Mouse (Mus musculus): ENCODE measurements around the gene Med4.
"Not testable (repeated sequence)": the region's sequence is repeated elsewhere in the genome, so short reads cannot be mapped to it uniquely, and the experiment has no call there.

Gene Med4

DNA sequence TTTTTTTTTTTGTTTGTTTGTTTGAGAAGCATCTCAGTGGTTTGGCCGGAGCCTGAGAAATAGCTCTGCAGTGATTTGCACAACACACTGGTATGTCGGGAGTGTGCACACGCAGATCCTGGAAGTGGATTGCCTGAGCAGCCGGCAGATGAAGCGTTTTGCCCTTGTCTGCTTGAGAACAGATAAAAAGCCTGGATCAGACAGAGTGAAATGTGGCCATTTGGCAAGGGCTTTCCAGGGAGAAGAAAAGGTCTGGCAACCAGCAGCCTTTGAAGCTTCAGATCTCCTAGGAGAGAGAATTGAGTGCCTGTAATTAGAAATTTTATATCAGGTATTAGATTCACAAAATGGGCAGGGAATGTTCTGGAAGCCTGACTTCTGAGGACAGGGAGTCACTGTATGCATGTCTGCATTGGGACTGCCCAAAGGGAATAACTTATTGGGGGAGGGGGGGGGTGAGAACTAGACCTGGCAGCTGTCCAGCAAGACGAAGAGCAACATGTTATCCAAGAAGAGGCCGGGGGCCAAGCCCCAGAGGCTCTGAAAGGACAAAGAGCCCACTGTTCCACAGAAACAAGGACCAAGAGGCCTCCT lies 7.1 kb upstream of the Med4 start:
- peak; percentile 14 to 61 for DNase-seq

DNA sequence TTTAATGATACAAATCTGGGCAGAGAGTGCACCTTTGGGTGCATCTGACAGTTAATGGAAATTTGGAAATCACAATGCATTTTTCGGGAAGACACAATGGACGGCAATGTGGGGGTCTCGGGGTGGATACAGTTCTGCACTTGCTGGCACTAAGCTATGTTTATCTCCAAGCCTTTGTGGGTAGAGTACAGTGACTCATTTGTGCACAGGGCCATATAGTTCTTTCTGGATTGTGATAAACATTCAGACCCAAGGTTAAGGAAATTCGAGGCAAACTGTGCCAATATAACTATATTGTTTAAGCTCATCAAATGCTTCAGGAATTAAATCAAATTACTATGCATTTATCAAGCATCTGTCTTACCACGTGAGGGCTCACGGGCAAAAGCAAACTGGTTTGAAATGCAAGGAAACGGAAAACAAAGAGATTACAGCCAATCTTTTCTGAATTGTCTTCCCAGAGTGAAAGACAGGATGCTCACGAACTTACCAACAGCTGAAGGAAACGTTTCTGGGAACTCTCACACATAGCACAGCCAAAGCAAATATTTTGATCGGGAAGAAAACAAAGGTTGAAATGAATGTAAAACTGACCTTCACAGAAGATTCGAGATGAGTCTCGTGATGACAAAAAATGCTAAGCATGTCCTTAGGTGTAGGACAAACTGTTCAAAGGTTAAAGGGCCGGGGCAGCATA lies 6.4 kb upstream of the Med4 start:
- no peak for DNase-seq

DNA sequence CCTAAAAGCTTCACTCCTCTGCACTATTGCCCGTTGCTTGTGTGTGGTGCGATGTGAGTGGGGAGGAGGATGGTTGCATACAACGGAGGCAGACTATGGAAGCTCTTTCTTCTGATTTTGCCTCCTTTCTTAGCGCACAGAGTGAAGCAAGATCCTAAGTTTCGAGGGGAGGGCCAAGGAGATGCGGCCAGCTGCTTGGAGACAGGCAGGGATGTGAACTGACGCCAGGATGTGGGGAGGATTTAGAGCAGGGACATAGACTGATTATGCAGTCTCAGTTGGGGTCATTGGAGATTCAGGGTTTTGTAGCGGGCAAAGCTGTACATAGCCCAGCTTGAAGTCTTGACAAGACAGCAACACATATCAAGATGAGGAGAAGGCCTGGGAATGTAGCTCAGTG lies 3.5 kb upstream of the Med4 start:
- DNase-seq = peak; percentile 13 to 50

DNA sequence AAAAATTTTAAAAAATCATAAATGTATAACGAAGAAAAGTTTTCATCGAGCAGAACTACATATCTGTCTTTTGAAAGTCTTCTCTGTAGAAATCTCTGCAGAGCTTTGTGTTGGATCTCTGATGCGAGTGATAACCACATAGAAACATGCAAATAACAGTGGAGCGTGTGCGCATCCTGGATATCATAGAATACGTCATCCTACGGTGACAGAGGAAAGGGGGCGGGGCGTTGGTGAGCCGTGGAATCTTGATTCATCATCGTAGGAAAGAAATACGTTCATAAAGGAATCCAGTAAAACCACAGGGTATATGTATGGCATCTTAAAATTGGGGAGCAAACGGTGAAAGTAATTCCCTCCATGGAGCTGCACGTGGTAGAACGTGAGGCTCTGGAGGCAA lies 2.6 kb upstream of the Med4 start:
- peak in 1 of 2 experiments; percentile 32 for DNase-seq

DNA sequence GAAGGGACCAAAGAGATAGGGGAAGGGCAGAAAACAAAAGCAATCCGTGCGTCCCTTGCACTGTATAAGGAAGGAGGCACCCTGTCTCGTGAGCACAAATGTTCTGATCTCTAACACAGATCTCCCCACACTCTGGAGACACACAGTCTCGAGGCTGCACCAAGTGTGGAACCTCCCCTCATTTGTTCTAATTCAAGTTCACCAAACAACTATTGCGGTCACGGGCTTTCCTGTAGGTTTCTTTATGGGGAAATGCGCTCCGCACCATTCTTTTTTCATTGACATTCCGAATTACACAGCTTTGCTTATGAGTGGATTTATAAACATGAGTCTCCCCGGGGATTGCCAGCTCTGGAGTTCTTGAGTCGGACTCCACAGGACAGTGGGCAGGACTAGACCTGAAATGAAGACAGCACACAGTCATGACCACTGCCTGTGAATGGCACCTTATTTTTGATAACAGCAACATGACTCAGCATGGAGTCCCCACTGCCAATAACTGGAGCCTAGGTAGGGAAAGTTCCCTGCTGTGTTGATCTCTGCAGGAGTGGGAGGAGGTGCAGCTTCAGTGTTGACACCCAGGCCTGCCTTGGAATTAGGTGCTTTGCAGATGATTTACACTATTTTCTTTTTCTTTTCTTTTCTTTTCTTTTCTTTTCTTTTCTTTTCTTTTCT lies 2.0 kb upstream of the Med4 start:
- DNase-seq = peak; percentile 42 to 63

DNA sequence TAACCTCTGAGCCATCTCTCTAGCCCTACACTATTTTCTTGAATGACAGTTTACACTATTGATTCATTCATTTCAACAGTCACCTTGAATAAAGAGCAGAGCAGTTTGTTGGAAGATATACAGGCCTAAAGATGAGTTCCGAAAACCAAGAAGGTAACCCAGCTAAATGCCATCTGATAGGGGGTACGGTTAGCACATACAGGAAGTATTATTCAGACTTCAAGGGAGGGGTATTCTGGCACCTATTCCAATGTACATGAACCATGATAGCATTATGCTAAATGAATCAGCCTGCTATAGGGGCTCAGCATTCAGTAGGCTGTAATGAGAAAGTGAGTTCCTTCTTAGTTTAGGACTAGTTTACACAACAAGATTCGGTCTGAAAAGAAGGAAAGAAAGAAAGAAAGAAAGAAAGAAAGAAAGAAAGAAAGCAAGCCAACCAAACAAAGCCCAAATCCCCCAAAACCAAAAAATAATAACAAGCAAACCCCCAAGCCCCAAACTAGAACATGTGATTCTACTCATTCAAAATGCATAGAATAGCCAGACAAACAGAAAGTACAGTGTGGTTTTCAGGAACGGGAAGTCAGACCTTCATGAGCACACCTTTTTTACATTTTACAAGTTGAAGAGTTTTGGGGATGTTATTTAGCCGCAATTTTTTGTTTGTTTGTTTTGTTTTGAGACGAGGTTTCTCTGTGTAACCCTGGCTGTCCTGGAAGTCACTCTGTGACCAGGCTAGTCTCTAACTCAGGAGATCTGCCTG lies 1.0 kb upstream of the Med4 start:
- DNase-seq = no peak

DNA sequence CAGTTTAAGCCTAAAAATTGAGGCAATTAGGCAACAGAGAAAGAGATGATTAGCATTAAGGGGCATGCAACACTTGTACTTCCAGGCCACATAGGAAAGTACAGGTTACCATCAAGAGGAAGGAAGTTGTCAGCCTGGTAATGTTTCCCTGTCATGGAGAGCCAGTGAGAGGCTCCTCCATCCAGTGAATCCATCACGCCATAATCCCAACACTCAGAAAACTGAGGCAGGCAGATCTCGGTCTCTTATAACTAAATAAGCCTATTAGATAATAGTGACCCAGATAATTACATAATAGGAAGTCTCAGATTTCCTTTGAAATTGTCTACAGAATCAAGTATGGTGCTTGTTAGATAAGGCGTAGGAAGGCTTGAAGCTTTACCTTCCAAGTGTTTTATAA lies 14.3 kb downstream of the Med4 start:
- no peak for DNase-seq

DNA sequence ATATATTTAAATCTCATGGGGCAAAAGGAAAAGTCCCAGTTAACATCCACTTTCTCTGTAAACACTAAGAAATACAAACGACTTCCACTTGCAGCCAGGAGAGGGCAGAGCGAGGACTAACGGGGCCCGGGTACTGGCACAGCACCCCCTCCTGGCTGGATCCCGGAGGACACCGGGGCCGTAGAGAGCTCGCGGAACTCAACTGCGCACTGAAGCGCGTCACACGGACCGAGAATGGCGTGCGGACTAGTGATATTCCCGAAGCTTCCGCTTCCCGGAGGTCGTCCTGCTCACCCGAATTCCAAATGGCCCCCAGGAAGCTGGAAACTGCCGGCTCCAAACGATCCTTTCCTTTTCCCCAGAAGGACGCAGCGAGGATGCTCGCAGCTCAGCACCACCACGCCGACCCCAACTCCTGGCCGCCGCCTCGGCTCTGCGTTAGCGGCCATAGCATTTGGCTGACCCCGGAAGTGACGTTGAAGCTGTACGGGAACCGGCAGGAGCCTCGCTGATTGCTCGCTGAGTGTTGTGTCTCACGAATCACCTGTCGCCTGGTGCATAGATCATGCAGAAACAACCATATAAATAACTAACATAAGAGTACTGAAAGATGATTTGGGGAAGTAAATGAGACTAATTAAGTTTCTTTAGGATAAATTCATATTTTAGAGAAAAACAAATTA lies 15.1 kb downstream of the Med4 start, which contains the start of gene Sucla2:
TSS of gene Sucla2 (plus strand) at position 554 of the 683 bp plus-strand sequence.
- DNase-seq = peak; percentile 95

DNA sequence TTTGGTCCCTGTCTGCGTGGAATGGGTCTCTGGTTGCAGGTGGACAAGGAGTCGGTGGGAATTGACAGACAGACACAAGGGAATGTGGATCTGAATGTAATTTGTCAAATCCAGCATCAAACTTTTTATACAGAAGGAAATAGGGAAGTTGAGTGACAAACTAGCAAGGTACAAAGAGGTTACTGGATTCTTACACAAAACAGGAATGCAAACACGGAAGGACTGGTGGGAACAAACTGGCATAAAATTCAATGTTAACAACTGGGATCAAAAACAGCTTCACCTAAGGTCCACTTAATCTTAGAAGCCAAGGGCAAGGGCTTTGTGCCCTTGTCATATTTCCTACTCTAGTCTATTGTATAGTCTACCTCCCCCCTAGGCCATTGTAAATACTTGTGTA lies 18.8 kb downstream of the Med4 start:
- not testable (repeated sequence) for DNase-seq

DNA sequence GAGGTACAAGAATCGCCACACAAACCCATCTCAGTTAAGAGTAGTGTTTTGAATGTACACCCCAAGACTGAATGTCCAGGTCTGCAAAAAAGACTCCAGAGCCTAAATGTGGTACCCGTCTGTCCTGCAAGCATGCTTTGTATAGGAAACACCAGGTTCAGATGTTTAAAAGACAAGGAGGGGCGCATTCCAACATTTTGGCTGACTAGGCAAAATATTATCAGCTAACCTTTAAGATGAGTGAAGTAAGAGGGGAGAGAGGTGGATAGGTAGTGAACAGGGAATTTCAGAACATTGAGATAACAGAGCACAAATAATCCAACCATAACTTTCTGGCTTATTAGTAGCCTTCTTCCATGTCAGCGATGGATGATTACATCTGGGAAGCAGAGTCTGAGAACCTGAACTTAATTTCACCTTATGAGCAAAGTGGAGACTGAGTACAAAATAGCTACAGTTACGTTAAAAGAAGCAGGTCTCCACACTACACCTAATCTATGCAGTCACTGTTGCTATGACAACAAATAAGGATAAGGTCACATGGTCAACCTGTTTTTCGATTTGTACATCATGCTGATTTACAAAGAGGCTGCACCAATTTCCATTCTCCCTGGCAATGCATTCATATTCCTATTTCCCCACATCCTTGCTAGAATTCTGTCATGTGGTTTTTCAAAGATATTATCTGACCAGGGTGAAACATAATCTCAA lies 24.1 kb downstream of the Med4 start:
- DNase-seq = no peak

DNA sequence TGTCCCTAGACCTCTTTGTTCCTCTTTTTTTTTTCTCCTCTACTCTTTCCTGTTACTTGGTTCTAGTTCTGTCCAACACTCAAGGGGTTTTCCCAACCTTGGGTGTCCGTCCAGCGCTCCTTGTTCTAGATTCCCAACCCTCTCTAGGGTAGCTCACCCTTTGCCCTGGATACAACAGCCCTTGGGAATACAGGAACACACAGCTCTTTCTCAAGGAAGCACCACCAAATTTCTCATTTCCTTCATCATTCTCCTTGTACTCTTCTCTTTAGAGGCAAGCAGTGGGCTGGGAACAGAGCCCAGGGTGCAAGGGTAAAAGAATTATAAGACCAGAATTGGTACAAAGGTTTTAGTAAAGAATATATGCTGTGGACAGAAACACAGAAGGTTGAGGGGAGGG lies 25.8 kb downstream of the Med4 start:
- DNase-seq = no peak

DNA sequence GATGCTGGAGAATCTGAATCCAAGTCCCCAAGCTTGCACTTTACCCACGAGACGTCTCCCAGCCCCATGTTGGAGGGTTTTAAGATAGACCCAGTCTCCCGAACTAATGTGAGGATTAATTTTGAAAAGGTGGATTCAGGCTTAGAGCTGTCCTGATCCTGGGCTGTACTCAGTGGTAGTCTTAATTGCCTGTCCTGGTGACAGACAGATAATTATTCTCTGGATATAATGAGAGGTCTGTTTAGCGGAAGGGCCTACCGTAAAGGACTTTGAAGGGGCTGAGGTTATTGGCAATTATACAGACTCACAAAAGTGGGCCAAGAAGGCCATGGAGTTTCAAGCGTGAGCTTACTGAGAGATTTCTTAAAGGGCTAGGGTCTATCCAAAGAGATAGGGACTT lies 34.0 kb downstream of the Med4 start:
- no peak for DNase-seq

DNA sequence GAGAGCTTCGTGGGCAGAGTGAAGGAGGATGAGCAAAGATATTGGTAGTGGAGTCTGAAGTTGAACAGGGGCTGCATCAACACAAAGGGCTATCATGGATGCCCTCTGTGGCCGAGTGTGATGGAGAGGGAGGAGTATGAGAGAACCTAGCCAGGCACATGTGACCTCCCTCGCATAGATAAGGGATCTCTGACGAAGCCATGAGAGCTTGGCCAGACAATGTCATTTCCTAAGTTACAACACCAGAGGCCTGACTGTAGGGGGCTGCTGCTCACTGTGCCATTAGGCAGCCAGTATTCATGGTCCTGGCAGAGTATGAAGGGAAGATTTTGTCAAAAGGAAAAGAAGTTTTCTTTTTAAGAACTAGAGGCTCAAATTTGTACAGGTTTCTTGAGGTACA lies 37.2 kb downstream of the Med4 start:
- DNase-seq = no peak

DNA sequence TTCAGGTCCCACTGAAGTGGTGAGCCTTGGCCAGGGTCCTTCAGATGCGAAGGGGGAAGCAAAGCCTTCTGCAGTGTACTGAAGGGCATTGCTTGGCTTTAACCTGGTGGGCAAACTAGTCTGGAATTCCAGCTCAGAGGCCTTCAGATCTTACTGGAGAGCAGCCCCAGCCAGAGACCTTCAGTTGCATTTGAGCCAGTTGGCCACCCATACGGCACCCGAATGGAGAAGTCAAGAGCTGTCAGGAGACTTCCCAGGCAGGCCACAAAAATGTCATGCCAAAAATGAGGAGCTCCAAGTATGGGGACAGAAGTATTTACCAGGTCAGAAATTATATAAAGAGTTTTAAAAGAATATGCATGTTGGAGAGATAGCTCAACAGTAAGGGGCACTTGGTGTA lies 38.2 kb downstream of the Med4 start, which contains the start of gene Nudt15:
TSS of gene Nudt15 (minus strand) at position 192 of the 400 bp plus-strand sequence.
- DNase-seq = no peak

DNA sequence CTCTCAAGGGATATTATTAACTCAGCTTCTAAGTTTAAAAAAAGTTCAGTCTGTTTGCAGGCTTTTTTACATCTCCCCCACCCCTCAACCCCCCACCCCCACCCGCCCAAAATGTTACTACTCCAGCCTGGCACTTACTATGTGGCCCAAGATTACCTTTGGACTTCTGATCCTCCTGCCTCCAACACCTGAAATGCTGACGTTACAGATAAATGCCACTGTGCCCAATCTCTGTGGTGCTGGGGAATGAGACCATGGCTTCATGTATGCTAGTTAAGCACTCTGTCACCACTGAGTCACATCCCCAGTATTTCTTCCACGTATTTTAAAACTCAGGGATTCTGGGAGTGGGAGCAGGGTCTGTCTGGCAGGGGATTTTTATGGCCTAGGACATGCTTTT lies 40.5 kb downstream of the Med4 start:
- DNase-seq = no peak

DNA sequence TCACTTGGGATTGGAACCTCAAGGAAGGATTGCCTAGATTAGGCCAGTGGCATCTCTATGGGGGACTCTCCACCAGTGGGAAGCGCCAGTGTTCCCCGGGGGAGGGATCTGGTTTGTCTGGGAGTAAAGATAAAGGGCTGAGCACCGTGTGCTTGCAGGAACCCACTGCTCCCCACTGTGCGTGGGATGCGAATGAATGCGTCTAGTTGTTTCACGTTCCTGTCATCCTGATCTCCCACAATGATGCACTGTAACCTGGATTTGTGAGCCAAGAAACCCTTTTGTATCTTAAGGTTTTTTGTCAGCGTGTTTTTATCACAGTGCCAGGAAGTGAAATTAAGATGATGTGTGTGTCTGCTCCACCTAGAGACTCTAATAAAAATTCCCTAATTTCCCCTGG lies 40.9 kb downstream of the Med4 start:
- DNase-seq = no peak

DNA sequence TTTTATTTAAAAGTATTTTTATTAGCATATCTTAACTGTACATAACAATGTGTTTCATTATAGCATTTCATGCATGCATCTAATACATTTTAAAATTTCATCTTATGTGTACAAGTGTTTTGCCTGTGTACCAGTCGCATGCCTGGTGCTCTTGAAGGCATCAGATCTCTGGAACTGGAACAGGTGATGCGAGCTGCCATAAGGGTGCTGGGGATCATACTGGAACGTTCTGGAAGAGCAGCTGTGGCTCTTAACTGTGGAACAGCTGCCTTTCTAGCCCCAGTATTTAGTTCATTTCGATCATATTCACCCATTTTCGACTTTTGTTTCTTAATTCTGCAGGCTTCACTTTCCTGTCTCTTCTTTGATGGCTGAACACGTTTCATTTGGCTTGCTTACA lies 41.3 kb downstream of the Med4 start:
- DNase-seq = no peak

DNA sequence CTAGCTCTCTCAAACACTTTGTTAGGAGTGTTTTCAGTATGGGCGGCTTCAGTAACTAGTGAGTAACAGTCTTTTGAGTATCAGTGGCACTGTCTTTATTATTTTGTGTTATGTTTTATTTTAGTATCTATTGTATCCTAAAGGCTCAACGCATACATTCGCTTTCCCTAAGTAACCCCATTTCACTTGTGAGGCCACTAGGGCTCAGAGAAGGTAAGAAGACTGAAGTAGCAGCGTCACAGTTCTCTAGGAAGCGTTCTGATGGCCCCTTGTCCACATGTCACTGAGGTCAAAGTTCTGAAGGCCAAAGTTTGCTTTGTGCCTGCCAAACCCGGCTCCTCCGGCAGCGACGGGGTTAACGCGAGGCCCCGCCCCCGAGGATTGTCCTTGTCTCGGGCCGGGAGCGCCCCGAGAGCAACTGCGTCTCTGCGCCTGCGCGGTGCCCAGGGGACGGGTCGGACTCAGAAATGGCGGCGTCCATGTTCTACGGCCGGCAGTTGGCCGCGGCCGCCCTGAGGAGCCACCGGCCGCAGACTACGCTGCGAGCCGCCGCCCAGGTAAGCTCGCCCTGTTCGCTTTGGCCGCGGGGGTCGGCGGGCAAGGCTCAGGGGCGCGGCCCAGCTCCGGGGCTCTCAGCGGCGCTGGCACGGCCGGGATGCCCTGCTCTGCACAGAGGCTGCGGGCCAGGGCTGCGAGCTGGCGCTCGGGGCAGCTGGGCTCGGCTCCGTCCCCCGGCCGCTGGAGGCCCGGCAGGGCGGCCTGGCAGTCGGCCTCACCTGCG lies 42.7 kb downstream of the Med4 start:
- DNase-seq = peak; percentile 96 to 97

DNA sequence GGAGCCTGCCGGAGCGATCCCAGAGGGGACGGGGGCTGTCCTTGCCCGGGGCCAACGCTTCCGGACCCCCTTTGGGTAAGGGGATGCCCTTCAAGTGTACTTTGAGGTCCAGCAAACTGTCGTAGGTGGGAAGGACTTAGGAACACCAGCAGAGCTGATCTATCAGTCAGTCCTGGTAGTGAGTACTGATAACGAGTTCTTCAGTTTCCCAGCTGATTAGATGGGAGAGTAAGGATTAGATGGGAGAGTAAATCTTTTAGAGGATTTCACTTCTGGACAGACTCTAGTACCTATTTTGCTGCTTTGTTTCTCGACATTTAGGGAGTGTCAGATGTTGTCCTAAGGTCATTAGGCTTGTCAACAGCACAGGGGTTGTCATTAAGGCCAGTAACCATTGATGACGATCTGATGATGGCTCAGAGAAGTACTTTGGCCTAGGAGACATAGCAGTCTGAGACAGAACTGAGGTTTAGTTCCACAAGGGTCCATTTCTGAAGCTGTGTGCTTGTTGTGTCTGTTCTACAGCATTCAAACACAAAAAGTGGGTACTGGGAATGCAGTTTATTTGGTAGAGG lies 43.4 kb downstream of the Med4 start:
- no peak for DNase-seq
